Mouse (Mus musculus): ENCODE measurements around the gene Prune2.

Prune2 gene

DNA sequence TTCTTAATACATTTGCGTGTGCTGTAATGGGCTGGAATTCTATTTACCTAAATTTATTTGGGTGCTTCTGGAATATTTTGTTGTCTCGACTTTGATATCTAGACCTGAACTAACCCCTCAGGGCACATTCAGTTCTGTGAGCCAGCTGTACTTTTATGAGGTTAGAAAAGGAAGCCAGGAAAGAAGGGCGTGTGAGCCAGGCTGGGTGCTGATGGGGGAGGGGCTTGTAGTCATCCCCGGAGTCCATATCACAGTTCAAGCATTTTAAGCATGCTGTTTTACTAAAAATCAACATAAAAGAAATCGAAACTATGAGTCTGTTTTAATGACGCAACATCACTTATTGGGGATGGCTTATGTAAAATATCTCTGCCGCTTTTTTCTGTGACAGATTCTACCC is 42.0 kb downstream of the Prune2 start:
- peak; percentile 41 for DNase-seq (ENCODE audit: low read depth)

DNA sequence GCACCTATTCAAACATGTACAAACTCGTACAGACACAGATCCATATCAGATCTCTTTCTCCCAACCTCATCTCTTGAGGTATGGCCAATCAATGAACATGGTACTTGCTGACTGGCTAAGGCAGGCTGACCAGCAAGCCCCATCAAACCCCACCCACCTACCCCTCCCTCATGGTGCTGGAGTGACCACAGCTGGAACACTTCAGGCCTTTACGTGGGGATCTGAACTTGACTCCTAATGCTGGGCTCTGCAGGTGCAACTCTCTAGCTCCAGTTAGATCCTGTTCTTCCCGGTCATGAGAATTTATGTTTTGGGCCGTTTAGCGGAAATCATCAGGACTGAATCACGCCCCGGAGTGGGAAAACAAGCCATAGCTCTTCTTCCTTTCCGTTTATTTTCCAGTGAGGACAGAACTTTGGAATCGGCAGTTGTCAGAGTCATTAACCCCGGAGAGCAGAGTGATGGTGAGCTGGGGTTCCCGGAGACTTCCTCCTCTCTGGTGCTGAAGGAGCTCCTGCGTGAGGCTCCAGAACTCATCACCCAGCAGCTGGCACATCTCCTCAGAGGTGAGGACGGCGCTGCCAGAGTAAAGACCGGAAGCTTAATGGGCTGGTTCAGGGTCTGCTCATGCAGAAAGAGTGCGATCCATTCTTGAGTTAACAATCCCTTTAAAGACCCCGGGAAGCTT is 50.4 kb downstream of the Prune2 start:
- DNase-seq (ENCODE audit: low read depth), result no peak

DNA sequence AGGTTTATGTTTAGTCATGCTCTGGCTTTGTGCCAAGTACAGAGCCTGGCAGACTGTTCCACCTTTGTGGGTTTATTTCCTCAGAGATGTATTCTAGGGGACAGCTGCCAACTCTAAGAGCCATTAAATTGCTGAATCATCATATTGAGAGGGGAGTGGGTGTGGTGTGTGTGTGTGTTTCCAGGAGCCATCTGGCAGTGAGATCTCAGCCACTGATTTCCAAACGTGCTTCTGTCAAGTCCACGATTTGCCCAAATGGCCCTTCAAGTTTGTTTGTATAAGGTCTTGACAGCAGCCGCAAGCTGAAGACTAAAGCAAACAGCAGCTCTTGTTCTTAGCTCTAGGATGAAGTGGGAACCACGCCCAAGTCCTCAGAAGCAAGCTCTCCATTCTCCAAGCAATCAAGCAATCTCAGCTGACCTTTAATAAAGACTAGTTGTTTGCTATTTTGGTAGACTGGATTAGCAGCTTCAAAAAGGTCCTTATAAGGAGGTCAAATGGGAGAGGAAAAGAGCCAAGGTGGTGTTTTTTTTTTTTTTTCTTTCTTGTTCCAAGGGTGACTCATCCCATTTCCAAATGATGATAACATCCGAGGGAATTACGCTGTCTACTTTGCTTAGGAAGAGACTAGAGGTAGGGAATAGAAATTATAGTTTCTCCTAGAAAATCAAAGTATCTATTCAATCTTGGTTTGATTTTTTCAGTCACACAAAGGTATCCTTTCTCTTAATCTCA is 55.5 kb downstream of the Prune2 start:
- DNase-seq (ENCODE audit: low read depth), result no peak

DNA sequence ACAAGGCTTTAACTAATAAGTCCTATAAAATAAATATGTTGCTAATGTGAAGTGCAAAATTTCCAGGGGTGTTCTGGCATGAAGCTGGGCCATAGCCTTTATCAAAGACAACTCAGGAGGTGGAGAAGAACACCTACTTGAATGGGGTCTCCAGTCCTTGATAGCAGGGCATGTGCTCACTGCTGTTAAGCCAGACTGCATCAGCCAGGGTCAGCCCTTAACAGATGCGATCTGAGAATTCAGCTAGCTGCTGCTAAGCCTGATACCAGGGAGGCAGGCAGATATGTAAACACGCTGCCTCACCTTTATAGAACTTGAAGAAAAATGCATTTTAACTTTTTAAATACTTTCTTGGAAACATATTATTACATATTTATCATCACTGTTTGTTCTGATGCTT is 57.2 kb downstream of the Prune2 start:
- DNase-seq (ENCODE audit: low read depth), result no peak

DNA sequence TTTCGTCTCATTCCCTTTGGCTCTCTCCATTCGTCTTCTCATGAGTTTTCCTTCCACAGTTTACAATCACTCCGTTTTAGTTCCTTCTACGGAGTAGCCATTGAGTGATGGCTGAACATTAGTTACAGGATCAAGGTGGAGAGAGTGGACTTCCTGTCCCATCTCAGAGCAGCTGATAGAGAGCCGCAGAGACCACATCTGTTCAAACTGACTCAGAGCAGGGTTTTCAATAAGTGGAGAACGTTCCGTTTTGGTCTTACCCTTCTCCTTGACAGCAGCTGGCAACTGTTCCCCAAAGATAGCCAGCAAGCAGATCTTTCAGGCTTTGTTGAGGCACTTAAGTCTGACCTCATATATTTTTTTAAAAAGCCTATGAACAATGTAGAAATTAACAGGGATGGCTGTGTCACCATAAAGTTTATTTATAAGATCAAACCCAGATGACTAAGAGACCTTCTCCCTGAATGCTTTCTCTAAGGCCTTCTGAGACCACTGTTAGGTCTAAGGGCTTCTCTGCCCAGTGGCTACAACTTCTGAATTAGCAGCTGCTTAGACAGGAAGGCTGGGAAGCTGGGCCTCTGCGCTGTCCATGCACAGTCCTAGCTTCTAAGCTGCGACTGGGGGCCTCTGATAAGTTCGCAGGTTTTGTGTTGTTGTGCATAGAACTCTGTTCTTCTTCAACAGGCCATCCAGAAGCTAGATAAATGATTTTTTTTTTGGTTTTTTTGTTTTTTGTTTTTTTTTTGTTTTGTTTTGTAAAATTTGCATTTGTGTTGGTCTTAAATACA is 58.6 kb downstream of the Prune2 start:
- DNase-seq (ENCODE audit: low read depth), result no peak

DNA sequence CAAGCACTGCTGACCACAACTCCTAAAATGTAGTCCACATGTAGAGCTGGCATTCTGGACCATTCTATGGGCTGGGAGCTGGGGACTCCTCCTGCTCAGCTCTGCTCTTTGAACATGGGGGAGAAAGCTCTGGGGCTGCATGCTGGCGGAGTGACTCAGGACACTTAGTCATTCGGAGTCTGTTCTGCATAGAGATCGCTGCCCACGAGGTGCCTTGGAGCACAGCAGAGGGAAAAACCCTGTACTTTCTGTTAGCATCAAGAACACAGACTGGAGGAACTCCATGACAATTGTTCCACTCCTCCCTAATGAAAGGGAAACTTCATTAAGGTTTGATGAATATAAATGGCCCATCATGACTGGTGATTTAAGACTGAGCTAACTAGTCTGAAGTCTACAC is 68.8 kb downstream of the Prune2 start:
- no peak for DNase-seq (ENCODE audit: low read depth)

DNA sequence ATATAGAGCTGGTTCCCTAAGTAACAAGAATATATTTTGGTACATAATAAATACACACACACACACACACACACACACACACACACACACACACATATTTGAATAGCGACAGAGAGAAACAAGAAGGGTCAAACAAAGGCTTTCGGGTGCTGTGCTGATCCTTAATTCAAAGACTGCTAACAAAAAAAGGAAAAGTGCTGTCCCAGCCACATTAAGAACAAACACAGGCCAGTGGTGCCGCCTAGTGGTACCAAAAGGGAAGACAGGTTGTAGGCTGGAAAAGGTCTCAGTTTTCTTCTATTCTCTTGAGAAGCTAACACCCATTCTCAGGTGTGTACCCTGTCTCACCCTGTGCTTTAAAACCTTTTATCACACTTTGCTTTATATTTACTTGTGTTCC is 74.4 kb downstream of the Prune2 start:
- DNase-seq (ENCODE audit: low read depth), result peak; percentile 52

DNA sequence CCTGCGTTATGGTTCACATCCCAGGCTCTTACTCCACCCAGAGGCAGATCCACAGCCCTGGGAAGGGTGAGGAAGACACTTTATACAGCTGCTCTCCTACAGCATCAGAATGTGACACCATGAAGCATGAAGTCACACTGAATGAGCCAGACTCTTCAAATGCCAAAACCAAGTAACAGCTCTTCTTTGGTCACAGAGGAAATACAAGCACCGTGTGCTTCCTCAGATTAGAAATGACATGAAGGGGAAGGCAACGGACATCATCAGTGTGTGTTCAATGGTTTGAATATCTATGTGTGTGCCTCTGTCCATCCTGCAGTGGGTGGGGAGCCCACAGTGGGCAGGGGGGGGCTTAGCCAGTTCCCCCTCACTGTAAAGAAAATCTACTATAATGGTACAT is 76.4 kb downstream of the Prune2 start:
- no peak for DNase-seq (ENCODE audit: low read depth)

DNA sequence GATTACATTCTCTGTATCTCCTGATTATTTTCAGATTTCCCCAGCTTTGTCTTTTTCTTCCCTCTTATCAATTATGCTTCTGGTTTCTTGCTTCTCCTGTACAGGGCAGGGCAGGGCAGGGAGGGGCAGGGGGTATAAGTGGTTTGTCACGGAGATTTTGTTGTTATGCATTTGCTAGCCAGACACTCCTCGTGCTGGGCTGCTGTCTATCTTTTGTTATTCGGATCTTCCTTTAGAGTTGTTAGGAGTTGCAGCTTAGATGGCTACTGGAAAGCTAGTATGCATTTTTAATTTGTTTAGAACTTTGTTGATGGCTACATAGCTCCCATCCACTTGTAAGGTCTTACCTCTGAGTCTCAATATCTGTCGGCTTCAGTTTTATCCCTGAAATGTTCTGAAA is 91.0 kb downstream of the Prune2 start:
- no peak for DNase-seq (ENCODE audit: low read depth)

DNA sequence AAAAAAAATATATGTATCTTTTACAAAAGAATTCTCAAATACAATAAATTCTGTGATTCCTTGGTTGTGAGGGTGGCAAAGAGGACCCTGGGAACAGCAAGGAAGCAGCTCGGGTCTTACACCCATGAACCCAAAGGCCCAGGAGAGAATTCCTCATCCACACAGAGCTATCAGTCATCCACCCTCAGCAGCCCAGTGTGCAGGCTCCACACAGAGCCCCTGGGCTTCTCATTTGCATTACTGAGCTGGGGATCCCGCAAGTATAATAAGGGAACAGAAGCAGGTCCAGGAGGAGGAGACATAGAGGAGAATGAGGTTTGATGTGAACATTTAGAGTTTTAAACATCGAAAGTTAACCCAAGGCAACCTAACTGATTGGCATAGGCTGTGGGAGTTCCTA is 100.0 kb downstream of the Prune2 start:
- DNase-seq (ENCODE audit: low read depth), result no peak

DNA sequence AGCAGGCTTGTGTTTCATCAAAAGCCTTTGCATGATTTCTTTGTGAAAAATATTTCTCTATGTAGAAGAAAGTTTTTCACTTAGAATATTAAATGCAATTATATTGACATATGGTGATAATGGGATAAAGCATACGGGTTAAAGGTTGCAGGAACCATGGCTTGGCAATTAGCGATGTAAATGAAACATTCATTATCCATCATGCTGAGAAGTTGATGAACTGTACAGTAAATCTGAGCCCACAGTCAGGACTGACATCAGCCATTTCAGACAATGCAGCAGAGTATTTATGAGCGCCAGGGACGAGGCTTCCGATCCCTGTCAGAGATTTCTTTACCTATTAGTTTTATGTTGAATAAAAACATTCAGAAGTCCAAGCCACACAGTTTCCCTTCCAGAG is 104.2 kb downstream of the Prune2 start:
- DNase-seq (ENCODE audit: low read depth), result no peak

DNA sequence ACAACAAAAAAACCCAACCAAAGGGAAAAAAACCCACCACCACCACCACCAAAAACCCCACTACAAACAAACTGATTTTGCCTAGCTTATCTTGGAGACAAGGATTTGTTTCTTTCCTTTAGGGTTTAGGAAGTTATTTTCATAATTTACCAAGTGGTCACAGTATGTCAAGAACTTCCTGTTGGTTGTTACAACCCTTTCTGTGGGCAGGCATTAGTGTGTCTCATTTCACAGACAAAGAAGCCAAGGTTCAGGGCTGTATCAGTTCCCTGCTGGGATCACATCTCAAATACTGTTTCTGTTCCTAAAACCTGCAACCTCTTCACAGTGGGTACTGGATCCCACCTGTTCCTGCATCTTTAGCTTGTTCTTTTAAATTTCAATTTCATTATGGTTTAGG is 108.5 kb downstream of the Prune2 start:
- no peak for DNase-seq (ENCODE audit: low read depth)

DNA sequence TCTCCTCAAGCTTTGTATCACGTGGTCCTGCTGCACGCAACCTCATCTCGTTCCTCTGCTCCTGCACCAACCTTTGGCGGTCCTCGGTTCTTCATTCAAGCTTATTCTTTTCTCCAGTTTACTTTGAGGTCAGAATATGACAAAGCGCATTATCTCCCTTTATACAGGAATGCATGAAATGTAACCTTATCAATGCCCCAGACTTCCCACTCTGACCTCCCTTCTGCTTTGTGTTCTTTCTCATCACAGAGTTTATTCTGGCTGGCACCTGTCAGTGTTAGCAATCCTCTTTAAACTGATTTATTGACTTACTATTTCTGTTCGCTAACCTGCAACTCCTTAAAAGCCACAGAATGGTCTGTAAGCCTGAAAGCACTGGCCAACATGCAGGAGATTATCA is 113.1 kb downstream of the Prune2 start:
- no peak for DNase-seq (ENCODE audit: low read depth)

DNA sequence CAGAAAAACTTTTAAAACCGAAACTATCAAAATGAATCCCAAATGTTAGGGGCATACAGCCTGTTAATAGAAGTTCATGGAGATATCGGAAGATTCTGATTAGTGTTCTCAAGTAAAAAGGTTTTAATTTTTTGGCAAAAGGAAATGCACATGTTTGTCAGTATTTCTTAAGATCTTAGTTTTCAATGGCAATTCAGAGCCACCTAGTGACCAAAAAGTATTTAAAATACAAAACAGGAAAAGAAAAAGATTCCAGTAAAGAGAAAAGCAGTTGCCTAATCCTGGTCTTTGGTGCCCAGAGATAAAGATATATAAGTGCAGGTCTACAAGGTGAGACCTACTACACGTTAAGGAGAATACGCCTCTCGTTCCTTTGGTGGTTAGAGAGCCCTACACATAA is 115.3 kb downstream of the Prune2 start:
- DNase-seq (ENCODE audit: low read depth), result no peak

DNA sequence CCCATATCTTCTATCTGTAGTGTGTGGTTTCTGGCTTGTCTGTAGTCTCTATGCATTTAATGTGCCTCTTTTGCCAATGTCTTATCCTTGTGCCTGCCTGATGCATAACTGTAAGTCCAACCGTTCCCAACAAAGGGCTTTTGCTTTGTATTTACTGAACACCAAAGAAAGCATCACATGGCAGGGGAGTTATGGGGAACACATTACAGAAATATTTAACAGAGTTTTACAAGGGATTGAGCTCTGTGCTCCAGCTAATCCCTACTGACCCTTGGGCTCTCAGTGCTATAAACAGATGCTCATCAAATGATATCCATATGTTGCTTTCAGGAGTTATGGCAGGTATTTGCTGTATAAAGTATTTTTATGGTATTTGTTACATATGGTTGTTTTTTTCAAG is 116.3 kb downstream of the Prune2 start:
- no peak for DNase-seq (ENCODE audit: low read depth)

DNA sequence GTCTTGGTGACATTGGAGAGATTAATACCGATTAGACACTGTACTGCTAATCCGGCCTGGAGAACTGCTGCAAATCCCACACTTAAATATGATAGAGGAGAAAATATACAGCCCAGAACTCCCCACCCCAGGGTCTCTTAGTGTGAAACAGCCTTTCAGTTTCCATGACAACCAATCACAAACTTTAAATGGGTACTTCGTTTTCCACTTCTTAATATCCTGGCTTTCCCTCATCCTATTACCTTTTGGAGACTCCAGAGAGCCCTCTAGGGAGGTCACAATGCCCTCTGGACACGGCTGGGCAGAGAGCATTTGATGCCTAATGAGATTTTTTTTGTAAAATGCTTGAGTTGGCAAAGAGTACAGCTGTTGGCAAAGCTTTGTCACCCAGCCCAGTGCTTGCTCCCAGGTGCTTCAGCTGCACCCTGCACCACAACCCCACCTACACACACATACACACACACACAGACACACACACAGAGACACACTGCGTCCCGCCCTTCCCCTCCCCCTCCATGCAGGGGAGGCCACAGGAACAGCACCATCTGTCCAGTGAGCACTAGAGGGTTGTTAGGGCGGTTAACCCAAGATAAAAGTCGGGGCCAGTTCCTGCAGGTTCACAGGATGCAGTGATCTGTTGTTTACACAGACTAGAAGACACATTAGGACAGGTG is 122.9 kb downstream of the Prune2 start:
- no peak for DNase-seq (ENCODE audit: low read depth)

DNA sequence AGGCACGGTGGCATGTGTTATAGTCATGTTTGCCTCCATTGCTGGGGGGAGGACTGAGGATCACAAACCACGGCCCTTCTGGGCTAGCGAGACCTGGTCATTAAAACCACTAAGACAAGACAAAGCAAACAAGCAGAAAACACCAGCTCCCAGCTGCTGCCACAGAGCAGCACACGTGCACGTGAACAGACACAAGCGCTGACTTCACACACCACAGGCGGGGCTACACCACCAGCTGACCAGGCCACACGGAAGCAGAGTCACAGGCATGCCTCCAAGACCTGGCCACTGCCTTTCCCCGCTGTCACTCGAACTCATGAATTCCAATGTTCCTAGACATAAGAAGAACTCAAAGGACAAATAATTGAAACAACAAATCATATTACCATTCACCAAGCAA is 125.5 kb downstream of the Prune2 start:
- no peak for DNase-seq (ENCODE audit: low read depth)

DNA sequence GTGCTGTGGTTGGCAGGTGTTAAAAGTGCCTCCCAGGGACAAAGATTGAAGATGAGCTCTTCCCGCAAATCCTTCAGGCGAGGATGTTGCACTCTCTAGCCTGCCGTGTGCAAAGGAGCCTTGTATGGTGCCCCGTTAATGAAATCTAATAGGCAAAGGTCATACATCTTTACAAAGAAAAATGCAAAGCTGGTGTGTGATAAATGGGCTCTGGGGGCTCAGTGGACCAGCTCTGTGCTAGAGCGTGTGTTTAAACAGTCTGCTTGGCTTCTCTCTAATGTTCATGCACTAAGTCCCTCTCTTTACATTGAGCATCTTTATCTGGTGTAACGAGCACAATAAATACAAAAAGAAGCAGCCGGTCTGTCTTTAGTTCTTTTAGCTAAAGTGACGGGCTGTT is 138.1 kb downstream of the Prune2 start:
- DNase-seq (ENCODE audit: low read depth), result no peak

DNA sequence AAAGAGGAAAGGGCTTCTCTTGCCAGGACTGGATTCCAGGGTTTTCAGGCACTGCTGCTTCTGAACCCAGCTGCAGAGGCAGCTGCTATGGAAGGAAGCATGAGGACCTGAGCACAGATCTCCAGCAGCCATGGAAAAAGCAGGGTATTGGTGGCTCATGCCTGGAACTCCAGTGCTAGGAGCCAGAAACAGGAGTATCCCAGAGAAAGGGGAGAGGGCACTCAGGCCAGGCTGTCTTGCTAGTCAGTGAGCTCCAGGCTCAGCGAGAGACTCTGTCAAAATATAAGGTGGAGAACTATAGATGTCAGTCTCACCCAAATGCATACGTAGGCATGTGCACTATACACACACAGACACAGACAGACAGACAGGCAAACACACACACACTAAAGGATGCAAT is 140.4 kb downstream of the Prune2 start:
- no peak for DNase-seq (ENCODE audit: low read depth)

DNA sequence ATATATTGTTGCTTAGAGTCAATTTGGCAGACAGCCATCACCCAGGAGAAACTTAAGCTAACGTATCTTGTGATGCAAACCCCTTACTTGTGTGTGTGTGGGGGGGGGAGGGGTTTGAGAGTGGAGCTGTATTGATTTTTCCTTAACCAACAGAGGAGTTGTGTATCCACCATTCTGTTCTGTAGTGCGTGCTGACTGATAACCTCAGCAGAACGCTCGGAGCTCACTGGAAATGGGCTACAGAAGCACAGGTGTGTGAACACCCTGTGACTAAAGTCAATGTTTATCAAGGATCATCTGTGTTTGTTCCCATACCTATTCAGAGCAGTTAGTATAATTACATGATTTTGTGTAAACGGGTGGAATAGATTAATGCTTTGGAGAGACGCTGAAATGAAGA is 141.3 kb downstream of the Prune2 start:
- no peak for DNase-seq (ENCODE audit: low read depth)

DNA sequence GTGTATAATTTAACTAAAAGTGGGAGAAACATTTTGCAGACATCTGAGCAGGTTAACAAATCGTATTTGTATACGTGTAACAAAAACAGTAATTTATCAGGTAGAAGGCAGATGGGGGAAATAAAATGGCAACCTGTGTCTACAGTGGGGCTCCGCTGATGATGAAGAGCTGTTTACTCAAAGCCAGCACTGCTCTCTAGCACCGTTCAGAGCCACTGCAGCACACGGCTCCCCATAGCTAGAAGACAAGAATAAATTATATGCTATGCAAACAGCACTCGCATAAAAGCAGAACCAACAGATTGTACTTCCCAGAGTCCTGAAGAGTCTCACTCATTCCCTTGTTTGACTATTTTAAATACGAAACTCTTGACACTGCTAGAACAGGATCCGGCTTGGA is 152.9 kb downstream of the Prune2 start:
- no peak for DNase-seq (ENCODE audit: low read depth)

DNA sequence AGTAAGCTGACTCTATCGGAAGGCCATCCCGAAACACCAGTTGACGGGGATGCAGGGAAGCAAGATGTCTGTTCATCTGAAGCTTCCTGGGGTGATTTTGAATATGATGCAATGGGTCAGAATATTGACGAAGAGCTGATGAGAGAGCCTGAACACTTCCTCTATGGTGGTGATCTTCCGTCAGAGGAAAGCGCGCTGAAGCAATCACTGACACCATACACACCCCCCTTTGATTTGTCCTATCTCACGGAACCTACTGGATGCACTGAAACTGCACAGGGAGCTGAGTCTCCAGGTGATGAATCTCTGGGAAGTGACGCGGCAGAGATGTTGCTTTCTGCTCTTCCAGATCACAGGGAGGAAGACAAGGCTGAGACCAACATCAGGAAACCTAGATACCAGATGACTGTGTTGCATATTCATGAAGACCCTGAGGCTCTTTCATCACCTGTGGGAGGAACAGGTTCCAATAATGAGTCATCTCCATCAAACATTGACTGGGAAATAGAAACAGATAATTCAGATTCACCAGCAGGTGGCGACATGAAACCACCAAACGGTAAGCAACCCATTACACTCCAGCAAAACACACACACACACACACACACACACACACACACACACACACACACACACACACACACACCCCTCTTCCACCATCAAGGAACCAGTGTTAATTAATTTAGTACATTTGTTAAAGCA is 168.3 kb downstream of the Prune2 start:
- peak; percentile 76 for DNase-seq (ENCODE audit: low read depth)

All from induced T-regulatory cell, adult 2 months (primary cell).